Mouse (Mus musculus) testis, adult 2 months (tissue): ENCODE measurements around the gene Slain2.

Source experiments
- CTCF ChIP-seq: fragments of 200-500 bp; IDR thresholded peaks from 2 replicates; pipeline ENCODE4 v1.5.1; 2012; ENCODE audit warnings: low read depth, mild to moderate bottlenecking, inconsistent platforms, low read length, moderate library complexity; ENCODE audit not compliant: control insufficient read depth, insufficient read depth, insufficient replicate concordance
- POLR2A ChIP-seq: fragments of 200-500 bp; IDR thresholded peaks from 2 replicates; pipeline ENCODE4 v1.6.1; 2012; ENCODE audit warnings: low read depth, mild to moderate bottlenecking, inconsistent platforms, low read length, moderate library complexity; ENCODE audit not compliant: control insufficient read depth

GRCm38 (mm10) chr5:72904903-72905790 lies 9.0 kb upstream of the Slain2 start:
- TF ChIP-seq CTCF (no peak), POLR2A (no peak)
